10 mouse cellular contexts compared by ENCODE assay signal in the genomic region with DNA sequence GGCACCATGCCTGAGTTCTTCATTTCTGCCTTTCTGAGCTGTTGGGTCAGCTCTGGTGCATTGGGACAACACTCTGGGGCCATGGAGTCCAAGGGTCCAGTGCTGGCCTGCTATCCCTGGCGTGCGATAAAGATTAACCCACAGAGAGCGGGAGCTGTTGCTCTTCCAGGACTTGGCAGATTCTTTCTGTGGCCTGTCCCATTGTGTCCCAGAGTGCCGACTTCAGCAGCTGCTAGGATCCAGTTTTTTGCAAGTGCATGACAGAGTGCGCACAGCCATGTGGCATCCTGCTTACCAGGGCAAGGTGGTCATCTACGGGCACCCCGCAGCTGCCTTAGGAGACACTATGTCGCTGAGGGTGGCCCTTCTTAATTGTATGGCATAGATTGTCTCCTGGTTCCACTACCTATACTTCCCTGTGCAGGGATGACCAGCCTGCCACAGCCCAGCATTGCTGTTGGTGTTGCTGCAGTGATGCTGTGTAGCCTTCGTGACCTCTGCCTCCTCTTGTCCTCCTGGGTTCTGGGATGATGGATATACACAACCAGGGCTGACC. TPM values are rescaled to one million over a fixed set of nuclear protein-coding genes. Genes with fewer than 3 reads are reported as not detected.
DNase-seq lines count a peak whose midpoint lies in the region; ATAC-seq and TF ChIP-seq lines count a peak whose summit lies in the region.
"Had no signal": no experiment of that assay in that cellular context is flagged by ENCODE, and none has a peak within 500 bp of the region (broad histone marks: within the 10 kb centered on the region; RNA-seq: fewer than 3 reads in every experiment).

No protein-coding gene starts in this region.

- peak overlapping the region; percentile 87 for H3K27ac ChIP-seq in gastrocnemius, adult 2 months
- peak overlapping the region; percentile 90 for H3K27ac ChIP-seq in kidney, postnatal 0 days
- no peak overlapping the region; the same call in 1 of the 2 replicates for H3K27ac ChIP-seq in stomach, embryonic 16.5 days (ENCODE audit: low read length)
- H3K27ac ChIP-seq: lung, embryonic 15.5 days had no signal

- no peak for DNase-seq in gastrocnemius, adult 2 months
- DNase-seq in gastrocnemius, postnatal 14 days: no peak
- DNase-seq in kidney, postnatal 0 days (ENCODE audit: low spot score): no peak
- DNase-seq in layer of hippocampus, adult 9-11 months: no peak
- DNase-seq: adrenal gland, adult 2 months had no signal

- no peak overlapping the region for H3K4me3 ChIP-seq in gastrocnemius, adult 2 months
- H3K4me3 ChIP-seq in megakaryocyte, embryonic 14.5 days (replicated peaks): peak overlapping the region; percentile 90
- H3K4me3 ChIP-seq in kidney, postnatal 0 days (replicated peaks; ENCODE audit: low read depth, low read length): no peak overlapping the region
- no peak overlapping the region for H3K4me3 ChIP-seq in stomach, embryonic 16.5 days (replicated peaks; ENCODE audit: low read length)
- H3K4me3 ChIP-seq: lung, embryonic 15.5 days had no signal

- ATAC-seq in megakaryocyte, adult 5-6 weeks (ENCODE audit: poor library complexity, severe bottlenecking): no peak
- ATAC-seq in kidney, postnatal 0 days (replicated peaks; ENCODE audit: low FRiP score, low read depth): peak; percentile 73
- ATAC-seq in stomach, embryonic 16.5 days (ENCODE audit: insufficient read depth, low FRiP score): no peak
- ATAC-seq in megakaryocyte progenitor cell, adult 5-6 weeks (replicated peaks; ENCODE audit: poor library complexity): no peak

- peak overlapping the region; percentile 37 for H3K9ac ChIP-seq in kidney, postnatal 0 days (ENCODE audit: low read depth, low read length)
- H3K9ac ChIP-seq in stomach, embryonic 16.5 days (ENCODE audit: low read length): peak overlapping the region; percentile 39; the same call in 1 of the 2 replicates
- H3K9ac ChIP-seq: lung, embryonic 15.5 days had no signal

- no peaks in the 10 kb centered on the region for H3K9me3 ChIP-seq in megakaryocyte, embryonic 14.5 days
- no peaks in the 10 kb centered on the region for H3K9me3 ChIP-seq in kidney, postnatal 0 days (replicated peaks; ENCODE audit: low read length)
- H3K9me3 ChIP-seq in stomach, embryonic 16.5 days (replicated peaks; ENCODE audit: control insufficient read depth, low read length): no peaks in the 10 kb centered on the region
- H3K9me3 ChIP-seq: lung, embryonic 15.5 days had no signal

- H3K27me3 ChIP-seq in megakaryocyte, embryonic 14.5 days (replicated peaks): no peaks in the 10 kb centered on the region
- no peaks in the 10 kb centered on the region for H3K27me3 ChIP-seq in kidney, postnatal 0 days (ENCODE audit: insufficient read depth, low read length)
- H3K27me3 ChIP-seq in stomach, embryonic 16.5 days (ENCODE audit: control insufficient read depth, insufficient read depth, low read length): no peaks in the 10 kb centered on the region
- H3K27me3 ChIP-seq: lung, embryonic 15.5 days had no signal

- no peak overlapping the region for H3K4me2 ChIP-seq in kidney, postnatal 0 days (ENCODE audit: low read length)
- no peak overlapping the region for H3K4me2 ChIP-seq in stomach, embryonic 16.5 days (ENCODE audit: low read depth, low read length)
- H3K4me2 ChIP-seq: lung, embryonic 15.5 days had no signal

- intact Hi-C loops in gastrocnemius, adult 2 months (cut with DNase I): no loop called here
- intact Hi-C loops in gastrocnemius, postnatal 14 days (cut with DNase I; ENCODE audit: low total_unique reads): no loop called here

- H3K36me3 ChIP-seq in megakaryocyte, embryonic 14.5 days (replicated peaks; ENCODE audit: low read length): peaks cover 62% of the 10 kb centered on the region
- no peaks in the 10 kb centered on the region for H3K36me3 ChIP-seq in kidney, postnatal 0 days (ENCODE audit: insufficient read depth, low read length)
- no peaks in the 10 kb centered on the region for H3K36me3 ChIP-seq in stomach, embryonic 16.5 days (ENCODE audit: control insufficient read depth, insufficient read depth, low read length)
- H3K36me3 ChIP-seq: lung, embryonic 15.5 days had no signal

- H3K4me1 ChIP-seq in megakaryocyte, embryonic 14.5 days: peaks cover 100% of the 10 kb centered on the region
- H3K4me1 ChIP-seq in kidney, postnatal 0 days (replicated peaks; ENCODE audit: insufficient read depth, low read length): peaks cover 58% of the 10 kb centered on the region
- H3K4me1 ChIP-seq in stomach, embryonic 16.5 days (ENCODE audit: control insufficient read depth, insufficient read depth, low read length): peaks cover 44% of the 10 kb centered on the region

- WGBS in kidney, postnatal 0 days: 73% methylated on average over 9 of the region's 9 CpGs
- WGBS in stomach, embryonic 16.5 days: 77% methylated on average over 9 of the region's 9 CpGs

- TF ChIP-seq CTCF in gastrocnemius, adult 2 months (IDR thresholded peaks at IDR 0.05): no peak
- TF ChIP-seq CTCF in kidney, postnatal 0 days (IDR thresholded peaks at IDR 0.05; ENCODE audit: low read depth): no peak

RNA-seq across cellular contexts. Expression of gene Pip5k1c, which starts 7.7 kb away (rescaled TPM):
- 10 to 100 TPM; 20.7 to 25.0 TPM for total RNA-seq in gastrocnemius, adult 2 months (2021)
- 10 to 100 TPM; 18.5 to 22.8 TPM for total RNA-seq in gastrocnemius, postnatal 14 days (2021)
- 124 and 136 TPM in 2 replicates for polyA plus RNA-seq in megakaryocyte, embryonic 14.5 days (2012; ENCODE audit: insufficient read depth, low replicate concordance)
- total RNA-seq in megakaryocyte, adult 5-6 weeks (2015): 28.0 and 31.7 TPM in 2 replicates
- total RNA-seq in megakaryocyte, adult 5-6 weeks (2017): 40.4 and 46.1 TPM in 2 replicates
- 37.8 and 39.3 TPM in 2 replicates for polyA plus RNA-seq in kidney, postnatal 0 days (2015; fragmentation: Nextera tagmentation; extraction: Ambion mirVana)
- polyA plus RNA-seq in stomach, embryonic 16.5 days (2015; fragmentation: Nextera tagmentation; extraction: Ambion mirVana): 40.8 and 41.8 TPM in 2 replicates
- 18.9 and 24.6 TPM in 2 replicates for total RNA-seq in megakaryocyte progenitor cell, adult 5-6 weeks (2015)
- total RNA-seq in megakaryocyte progenitor cell, adult 5-6 weeks (2017): 32.4 and 37.4 TPM in 2 replicates

RNA-seq across cellular contexts. Expression of gene Tjp3, which starts 9.0 kb away (rescaled TPM):
- total RNA-seq in gastrocnemius, adult 2 months (2021): not detected
- total RNA-seq in gastrocnemius, postnatal 14 days (2021): not detected
- 4.6 and 5.5 TPM in 2 replicates for polyA plus RNA-seq in megakaryocyte, embryonic 14.5 days (2012; ENCODE audit: insufficient read depth, low replicate concordance)
- total RNA-seq in megakaryocyte, adult 5-6 weeks (2015): 3.4 and 3.7 TPM in 2 replicates
- total RNA-seq in megakaryocyte, adult 5-6 weeks (2017): 5.0 and 6.5 TPM in 2 replicates
- 19.0 and 19.1 TPM in 2 replicates for polyA plus RNA-seq in kidney, postnatal 0 days (2015; fragmentation: Nextera tagmentation; extraction: Ambion mirVana)
- polyA plus RNA-seq in stomach, embryonic 16.5 days (2015; fragmentation: Nextera tagmentation; extraction: Ambion mirVana): 29.1 and 35.7 TPM in 2 replicates
- 2.3 TPM in 2 replicates for total RNA-seq in megakaryocyte progenitor cell, adult 5-6 weeks (2015)
- 3.9 and 5.2 TPM in 2 replicates for total RNA-seq in megakaryocyte progenitor cell, adult 5-6 weeks (2017)

RNA-seq across cellular contexts. Expression of gene Cactin, which starts 20.5 kb away (rescaled TPM):
- 10 to 100 TPM in 1 of 2 experiments, 1 to 10 TPM in 1; 8.5 to 11.5 TPM for total RNA-seq in gastrocnemius, adult 2 months (2021)
- total RNA-seq in gastrocnemius, postnatal 14 days (2021): 1 to 10 TPM; 7.7 to 10.0 TPM
- 76.5 and 78.5 TPM in 2 replicates for polyA plus RNA-seq in megakaryocyte, embryonic 14.5 days (2012; ENCODE audit: insufficient read depth, low replicate concordance)
- 4.5 and 7.4 TPM in 2 replicates for total RNA-seq in megakaryocyte, adult 5-6 weeks (2015)
- 16.2 and 20.6 TPM in 2 replicates for total RNA-seq in megakaryocyte, adult 5-6 weeks (2017)
- polyA plus RNA-seq in kidney, postnatal 0 days (2015; fragmentation: Nextera tagmentation; extraction: Ambion mirVana): 24.5 and 26.4 TPM in 2 replicates
- polyA plus RNA-seq in stomach, embryonic 16.5 days (2015; fragmentation: Nextera tagmentation; extraction: Ambion mirVana): 22.4 and 26.7 TPM in 2 replicates
- total RNA-seq in megakaryocyte progenitor cell, adult 5-6 weeks (2015): 7.1 and 7.6 TPM in 2 replicates
- total RNA-seq in megakaryocyte progenitor cell, adult 5-6 weeks (2017): 30.8 and 32.7 TPM in 2 replicates

RNA-seq across cellular contexts. Expression of gene Tbxa2r, which starts 28.1 kb away (rescaled TPM):
- total RNA-seq in gastrocnemius, adult 2 months (2021): under 1 TPM; 0.43 to 0.75 TPM
- 1 to 10 TPM; 1.5 to 2.2 TPM for total RNA-seq in gastrocnemius, postnatal 14 days (2021)
- 87.5 and 153 TPM in 2 replicates for polyA plus RNA-seq in megakaryocyte, embryonic 14.5 days (2012; ENCODE audit: insufficient read depth, low replicate concordance)
- total RNA-seq in megakaryocyte, adult 5-6 weeks (2015): 0.34 and 0.85 TPM in 2 replicates
- 0.07 and 0.28 TPM in 2 replicates for total RNA-seq in megakaryocyte, adult 5-6 weeks (2017)
- 16.1 and 17.5 TPM in 2 replicates for polyA plus RNA-seq in kidney, postnatal 0 days (2015; fragmentation: Nextera tagmentation; extraction: Ambion mirVana)
- polyA plus RNA-seq in stomach, embryonic 16.5 days (2015; fragmentation: Nextera tagmentation; extraction: Ambion mirVana): 28.1 and 31.5 TPM in 2 replicates
- 0.20 and 0.47 TPM in 2 replicates for total RNA-seq in megakaryocyte progenitor cell, adult 5-6 weeks (2015)
- total RNA-seq in megakaryocyte progenitor cell, adult 5-6 weeks (2017): 0.47 TPM in 1 of 2 replicates, not detected in the other

RNA-seq across cellular contexts. Expression of gene Apba3, which starts 33.7 kb away (rescaled TPM):
- 100 to 1,000 TPM; 110 to 119 TPM for total RNA-seq in gastrocnemius, adult 2 months (2021)
- 10 to 100 TPM; 62.8 to 71.1 TPM for total RNA-seq in gastrocnemius, postnatal 14 days (2021)
- 93.1 and 154 TPM in 2 replicates for polyA plus RNA-seq in megakaryocyte, embryonic 14.5 days (2012; ENCODE audit: insufficient read depth, low replicate concordance)
- total RNA-seq in megakaryocyte, adult 5-6 weeks (2015): 16.4 and 20.2 TPM in 2 replicates
- total RNA-seq in megakaryocyte, adult 5-6 weeks (2017): 11.5 and 15.0 TPM in 2 replicates
- 55.7 and 60.5 TPM in 2 replicates for polyA plus RNA-seq in kidney, postnatal 0 days (2015; fragmentation: Nextera tagmentation; extraction: Ambion mirVana)
- polyA plus RNA-seq in stomach, embryonic 16.5 days (2015; fragmentation: Nextera tagmentation; extraction: Ambion mirVana): 61.6 and 66.9 TPM in 2 replicates
- total RNA-seq in megakaryocyte progenitor cell, adult 5-6 weeks (2015): 15.5 and 20.2 TPM in 2 replicates
- 10.5 and 16.9 TPM in 2 replicates for total RNA-seq in megakaryocyte progenitor cell, adult 5-6 weeks (2017)
